Mouse (Mus musculus): Measurements from ENCODE around the gene Dmc1.

GRCm38 (mm10) chr15:79619770-79620414 lies 15.0 kb upstream of the Dmc1 start:
- TF ChIP-seq E2F4 (IDR thresholded peaks at IDR 0.05; ENCODE audit: insufficient replicate concordance, low read depth, low read length), result no peak
- TF ChIP-seq RAD21 (IDR thresholded peaks at IDR 0.05; ENCODE audit: low read depth, low read length), result no peak
- TF ChIP-seq ELF1 (IDR thresholded peaks at IDR 0.05; ENCODE audit: low read depth, low read length), result no peak
- no peak for TF ChIP-seq MAX (IDR thresholded peaks at IDR 0.05; ENCODE audit: low read length)
- TF ChIP-seq CTCF (conservative IDR thresholded peaks at IDR 0.05 in 1 of 2, IDR thresholded peaks at IDR 0.05 in 1 of 2; ENCODE audit: low read depth in 2 of 2, low read length in 2 of 2), result no peak
- TF ChIP-seq CHD2 (IDR thresholded peaks at IDR 0.05; ENCODE audit: low read length), result no peak
- TF ChIP-seq POLR2A (IDR thresholded peaks at IDR 0.05; ENCODE audit: low read depth, low read length), result no peak
- TF ChIP-seq SMC3 (IDR thresholded peaks at IDR 0.05; ENCODE audit: low read depth, low read length), result no peak
